Mouse (Mus musculus) intestine, embryonic 15.5 days (tissue): ENCODE results near the gene Tmco5. TPM values are rescaled to one million over a fixed set of nuclear protein-coding genes. Genes with fewer than 3 reads are reported as not detected.

Experiments
- ATAC-seq: fragments of 200-750 bp; cut with Nextera tagmentation; 2 replicates; pipeline ENCODE4 v1.8.0; 2017; ENCODE audit warnings: moderate TSS enrichment, moderate library complexity
- H3K27ac ChIP-seq: fragments of 300-500 bp; sonication (generic); 2 replicates; pipeline ENCODE4 v1.5.1; 2015; ENCODE audit warnings: mild to moderate bottlenecking, inconsistent platforms
- H3K27me3 ChIP-seq: fragments of 300-500 bp; sonication (generic); replicated peaks from 2 replicates; pipeline ENCODE4 v1.6.1; 2015; ENCODE audit warnings: inconsistent platforms
- H3K36me3 ChIP-seq: fragments of 300-500 bp; sonication (generic); 2 replicates; pipeline ENCODE4 v1.6.1; 2015; ENCODE audit warnings: inconsistent platforms
- H3K4me1 ChIP-seq: fragments of 300-500 bp; sonication (generic); replicated peaks from 2 replicates; pipeline ENCODE4 v1.6.1; 2015; ENCODE audit warnings: inconsistent platforms
- H3K4me2 ChIP-seq: fragments of 300-500 bp; sonication (generic); replicated peaks from 2 replicates; pipeline ENCODE4 v1.6.1; 2015; ENCODE audit warnings: mild to moderate bottlenecking, inconsistent platforms
- H3K4me3 ChIP-seq: fragments of 300-500 bp; sonication (generic); replicated peaks from 2 replicates; pipeline ENCODE4 v1.5.1; 2015; ENCODE audit warnings: inconsistent platforms
- H3K9ac ChIP-seq: fragments of 300-500 bp; sonication (generic); 2 replicates; pipeline ENCODE4 v1.6.1; 2015; ENCODE audit warnings: inconsistent platforms
- H3K9me3 ChIP-seq: fragments of 300-500 bp; sonication (generic); 2 replicates; pipeline ENCODE4 v1.6.1; 2016; ENCODE audit warnings: inconsistent platforms
- WGBS: fragments of 180-500 bp; shearing (Covaris S2); methylation state at CpG from one replicate; pipeline ENCODE4 v1.1.7; 2015; 5-methylcytosine and 5-hydroxymethylcytosine counted together
- polyA plus RNA-seq: library from polyadenylated mRNA; unstranded; fragments of >200 nt; fragmentation: Nextera tagmentation; extraction: Ambion mirVana; gene quantifications from 2 replicates; pipeline ENCODE4 v1.2.1, GENCODE M21; 2015

Tmco5 gene
- polyA plus RNA-seq, 1 experiment from 2014 or later: not detected

DNA sequence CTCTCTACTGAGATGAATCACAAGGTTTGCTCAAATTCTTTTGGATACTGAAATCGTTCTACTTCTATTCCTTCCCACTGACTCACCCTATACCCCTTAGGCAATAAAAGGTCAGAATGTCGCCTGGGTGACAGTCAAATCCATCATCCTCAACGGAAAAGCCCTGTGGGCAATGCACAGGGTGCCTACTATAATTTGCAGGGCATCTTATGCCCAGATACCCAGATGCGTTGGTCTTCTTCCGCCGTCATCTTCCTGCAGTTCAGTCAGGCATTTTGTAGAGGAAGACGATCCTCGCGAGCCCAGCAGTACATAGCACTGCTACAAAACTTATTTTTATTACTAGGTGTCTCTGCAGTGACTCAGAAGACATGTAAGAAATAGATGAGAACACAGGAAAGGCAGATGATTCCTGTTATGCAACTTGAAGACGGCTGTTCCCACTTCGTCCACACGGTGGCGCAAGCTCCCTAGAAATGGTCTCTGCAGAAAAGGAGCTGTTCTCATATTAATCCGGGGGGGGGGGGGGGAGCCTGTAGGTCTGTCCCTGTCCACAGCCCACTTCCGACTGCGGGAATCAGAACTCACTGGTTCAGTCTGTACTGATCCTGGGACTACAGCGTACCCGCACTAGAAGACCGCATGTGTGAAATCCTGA is 21.3 kb downstream of the Tmco5 start:
- Histone ChIP-seq H3K4me3 (peak overlapping the region; percentile 30), H3K27ac (no peak overlapping the region), H3K4me2 (peak overlapping the region; percentile 75), H3K36me3 (no peaks in the 10 kb centered on the region), H3K4me1 (no peaks in the 10 kb centered on the region), H3K27me3 (no peaks in the 10 kb centered on the region), H3K9me3 (no peaks in the 10 kb centered on the region), H3K9ac (peak overlapping the region; percentile 32; the same call in 1 of the 2 replicates)
- WGBS: 13% methylated on average over 19 of the region's 19 CpGs
- peak; percentile 76 for ATAC-seq

DNA sequence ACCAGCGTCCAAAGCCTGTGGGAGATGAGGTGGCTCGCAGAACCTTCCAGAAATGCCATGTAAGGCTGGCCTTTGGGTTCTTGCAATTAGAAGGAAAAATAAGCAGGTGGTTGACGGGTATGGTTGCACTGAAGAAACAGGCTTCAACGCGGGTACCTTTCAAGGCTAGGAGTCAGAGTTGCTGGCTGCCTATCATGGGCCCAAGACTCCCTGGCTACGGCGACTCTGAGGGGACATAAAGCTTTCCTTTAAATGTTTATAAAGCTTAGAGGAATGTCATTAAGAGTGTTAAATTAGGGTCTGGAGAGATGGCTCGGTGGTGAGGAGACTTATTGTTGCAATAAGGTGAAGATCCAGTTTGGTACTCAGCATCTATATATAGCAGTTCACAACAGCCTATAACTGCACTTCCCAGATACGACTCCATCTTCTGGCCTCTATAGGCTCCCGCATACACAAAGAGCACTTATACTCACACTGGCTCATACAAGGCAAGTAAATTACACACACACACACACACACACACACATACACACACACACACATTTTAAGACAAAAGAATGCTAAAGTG is 21.9 kb downstream of the Tmco5 start:
- peak overlapping the region; percentile 32; the same call in 1 of the 2 replicates for H3K9ac ChIP-seq
- H3K4me1 ChIP-seq: no peaks in the 10 kb centered on the region
- peak; percentile 64 for ATAC-seq
- no peaks in the 10 kb centered on the region for H3K36me3 ChIP-seq
- WGBS: 31% methylated on average over 10 of the region's 10 CpGs
- H3K27me3 ChIP-seq: no peaks in the 10 kb centered on the region
- peak overlapping the region; percentile 75 for H3K4me2 ChIP-seq
- H3K27ac ChIP-seq: no peak overlapping the region
- no peaks in the 10 kb centered on the region for H3K9me3 ChIP-seq
- H3K4me3 ChIP-seq: peak overlapping the region; percentile 30

DNA sequence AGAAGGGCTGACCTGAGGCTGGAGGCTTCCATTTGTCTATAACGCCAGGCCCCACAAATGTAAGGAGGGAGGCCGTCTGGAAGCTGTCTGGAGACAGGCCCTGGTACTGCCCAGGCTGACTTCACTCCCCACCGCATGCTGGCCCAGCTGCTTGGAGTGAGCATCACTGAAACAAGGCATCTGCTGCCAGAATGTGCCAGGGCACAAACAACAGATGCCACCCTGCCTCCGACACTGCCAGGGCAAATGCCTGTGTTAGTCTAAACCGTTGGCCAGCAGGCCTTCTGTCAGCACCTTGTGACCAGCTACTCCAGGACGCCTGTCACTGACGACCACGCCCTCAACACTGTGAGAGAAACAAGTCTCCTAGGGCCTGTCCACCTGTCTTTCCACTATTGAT is 29.8 kb downstream of the Tmco5 start:
- Histone ChIP-seq H3K27ac (no peak overlapping the region), H3K9me3 (no peaks in the 10 kb centered on the region), H3K36me3 (no peaks in the 10 kb centered on the region), H3K27me3 (no peaks in the 10 kb centered on the region), H3K9ac (no peak overlapping the region), H3K4me1 (no peaks in the 10 kb centered on the region), H3K4me2 (no peak overlapping the region), H3K4me3 (no peak overlapping the region)
- no peak for ATAC-seq
- WGBS: 65% methylated on average over 8 of the region's 8 CpGs

DNA sequence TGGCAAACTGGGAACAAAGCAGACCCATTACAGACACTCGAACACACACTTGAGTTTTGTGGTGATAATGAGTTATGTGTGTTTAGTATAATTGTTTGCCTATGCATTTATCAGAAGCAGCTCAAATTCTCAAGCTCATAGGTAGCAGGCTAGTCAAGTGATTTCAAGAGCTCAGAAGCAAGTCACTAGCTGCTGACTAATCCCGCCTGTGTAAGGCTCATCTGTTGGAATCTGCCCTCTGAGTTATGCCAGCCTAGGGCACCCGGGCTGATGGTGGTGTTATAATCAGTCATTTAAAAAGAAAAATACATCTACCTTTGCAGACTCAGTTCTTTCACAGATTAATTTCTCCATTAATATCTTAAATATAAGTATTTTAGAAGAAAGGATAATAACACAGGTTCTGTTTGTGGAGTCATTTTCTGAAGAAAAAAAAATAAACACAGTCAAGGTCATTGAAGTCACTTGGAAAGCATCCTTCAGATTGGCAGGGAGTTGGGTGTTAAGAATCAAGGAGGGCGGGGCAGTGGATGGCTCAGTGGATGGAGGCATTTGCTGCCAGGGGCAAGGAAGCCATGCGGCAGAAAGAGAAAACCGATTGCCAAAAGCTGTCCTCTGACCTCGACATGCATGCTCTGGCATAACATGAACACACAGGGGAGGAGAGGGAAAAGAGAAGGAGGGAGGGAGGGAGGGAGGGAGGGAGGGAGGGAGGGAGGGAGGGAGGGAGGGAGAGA is 34.0 kb downstream of the Tmco5 start:
- Histone ChIP-seq H3K27ac (no peak overlapping the region), H3K27me3 (no peaks in the 10 kb centered on the region), H3K9me3 (no peaks in the 10 kb centered on the region), H3K9ac (no peak overlapping the region), H3K4me2 (no peak overlapping the region), H3K4me3 (no peak overlapping the region), H3K4me1 (no peaks in the 10 kb centered on the region), H3K36me3 (no peaks in the 10 kb centered on the region)
- 64% methylated on average over 7 of the region's 7 CpGs for WGBS
- no peak for ATAC-seq

DNA sequence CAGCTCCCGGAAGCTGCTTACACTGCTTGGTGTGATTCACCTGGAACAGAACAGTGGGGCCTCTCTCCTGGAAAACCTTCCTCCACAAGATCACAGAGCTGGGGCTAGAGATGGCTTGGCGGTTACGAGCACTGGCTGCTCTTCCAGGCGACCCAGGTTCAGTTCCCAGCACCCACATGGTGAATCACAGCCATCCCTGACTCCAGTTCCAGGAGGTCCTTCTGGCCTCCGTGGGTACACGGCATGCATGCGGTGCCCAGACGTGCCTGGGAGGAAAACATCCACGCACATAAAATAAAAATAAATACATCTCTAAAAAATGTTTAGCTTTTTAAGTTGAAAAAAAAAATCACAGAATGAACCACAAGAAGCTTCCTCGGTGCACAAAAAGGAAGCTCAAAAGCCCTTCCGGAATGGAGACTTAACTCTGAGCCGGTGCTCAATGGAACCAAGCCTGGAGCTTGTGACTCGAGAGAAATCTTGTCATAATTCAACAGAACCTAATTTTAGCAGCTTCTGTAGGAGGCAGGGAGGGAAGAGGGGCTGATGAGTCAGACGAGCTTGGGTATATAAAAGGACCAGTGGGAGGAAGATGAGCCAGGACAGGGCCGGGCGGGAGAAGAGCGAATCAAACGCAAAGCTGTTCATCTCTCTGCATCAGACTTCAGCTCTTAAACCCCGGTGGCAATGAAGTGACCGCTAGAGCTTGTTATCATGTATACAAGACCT is 35.4 kb downstream of the Tmco5 start:
- Histone ChIP-seq H3K4me3 (no peak overlapping the region), H3K9ac (no peak overlapping the region), H3K36me3 (no peaks in the 10 kb centered on the region), H3K27ac (no peak overlapping the region), H3K27me3 (no peaks in the 10 kb centered on the region), H3K4me2 (no peak overlapping the region), H3K9me3 (no peaks in the 10 kb centered on the region), H3K4me1 (no peaks in the 10 kb centered on the region)
- no peak for ATAC-seq
- 71% methylated on average over 20 of the region's 20 CpGs for WGBS

DNA sequence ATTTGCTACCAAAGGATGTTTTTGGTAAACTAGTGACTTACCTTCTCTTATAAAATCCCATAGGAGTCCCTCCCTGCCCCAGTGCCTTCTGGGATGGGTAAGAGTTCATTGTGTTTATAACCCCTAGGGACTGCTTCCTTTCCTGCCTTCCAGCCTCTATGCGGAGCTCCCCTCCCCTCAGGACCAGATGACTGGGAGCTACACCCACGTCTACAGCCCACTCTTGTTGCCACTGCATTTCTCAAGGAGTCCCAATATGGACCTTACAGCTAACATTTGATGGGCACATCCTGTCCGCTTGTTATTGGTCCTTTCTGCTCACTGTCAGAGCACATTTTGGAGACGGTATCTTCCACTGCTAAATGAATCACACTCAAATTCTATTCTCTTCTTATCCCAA is 36.1 kb downstream of the Tmco5 start:
- WGBS: 72% methylated on average over 4 of the region's 4 CpGs

DNA sequence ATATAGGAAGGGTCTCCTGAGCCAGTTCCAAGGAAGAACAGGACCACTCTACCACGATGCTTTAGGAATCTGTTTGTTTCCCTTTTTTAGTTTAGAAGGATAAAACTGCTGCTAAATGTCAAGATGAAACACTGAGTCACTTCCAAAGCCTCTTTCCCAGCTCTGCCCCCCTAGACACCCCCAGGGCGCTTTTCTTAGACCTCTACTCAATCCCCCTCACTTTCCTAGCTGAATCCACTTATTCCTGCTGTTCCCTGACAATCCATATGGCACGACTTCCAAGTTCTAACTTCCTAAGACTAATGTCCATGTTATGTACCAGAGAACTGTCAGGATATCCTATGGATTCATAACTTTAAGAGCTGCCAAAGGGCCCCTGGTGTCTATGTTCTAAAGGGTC is 40.1 kb downstream of the Tmco5 start:
- H3K27me3 ChIP-seq: no peaks in the 10 kb centered on the region
- no peaks in the 10 kb centered on the region for H3K9me3 ChIP-seq
- no peak overlapping the region for H3K27ac ChIP-seq
- WGBS: 62% methylated on average over 3 of the region's 3 CpGs
- no peak overlapping the region for H3K4me3 ChIP-seq
- no peak for ATAC-seq
- H3K9ac ChIP-seq: no peak overlapping the region
- H3K36me3 ChIP-seq: no peaks in the 10 kb centered on the region
- H3K4me2 ChIP-seq: no peak overlapping the region
- no peaks in the 10 kb centered on the region for H3K4me1 ChIP-seq

More for the DNA sequence above, 36.1 kb downstream of the Tmco5 start:
- no peak overlapping the region for H3K4me3 ChIP-seq
- no peak overlapping the region for H3K27ac ChIP-seq
- H3K4me2 ChIP-seq: no peak overlapping the region
- H3K9ac ChIP-seq: no peak overlapping the region
- no peak for ATAC-seq
- no peaks in the 10 kb centered on the region for H3K9me3 ChIP-seq
- no peaks in the 10 kb centered on the region for H3K4me1 ChIP-seq
- H3K36me3 ChIP-seq: no peaks in the 10 kb centered on the region
- H3K27me3 ChIP-seq: no peaks in the 10 kb centered on the region

DNA sequence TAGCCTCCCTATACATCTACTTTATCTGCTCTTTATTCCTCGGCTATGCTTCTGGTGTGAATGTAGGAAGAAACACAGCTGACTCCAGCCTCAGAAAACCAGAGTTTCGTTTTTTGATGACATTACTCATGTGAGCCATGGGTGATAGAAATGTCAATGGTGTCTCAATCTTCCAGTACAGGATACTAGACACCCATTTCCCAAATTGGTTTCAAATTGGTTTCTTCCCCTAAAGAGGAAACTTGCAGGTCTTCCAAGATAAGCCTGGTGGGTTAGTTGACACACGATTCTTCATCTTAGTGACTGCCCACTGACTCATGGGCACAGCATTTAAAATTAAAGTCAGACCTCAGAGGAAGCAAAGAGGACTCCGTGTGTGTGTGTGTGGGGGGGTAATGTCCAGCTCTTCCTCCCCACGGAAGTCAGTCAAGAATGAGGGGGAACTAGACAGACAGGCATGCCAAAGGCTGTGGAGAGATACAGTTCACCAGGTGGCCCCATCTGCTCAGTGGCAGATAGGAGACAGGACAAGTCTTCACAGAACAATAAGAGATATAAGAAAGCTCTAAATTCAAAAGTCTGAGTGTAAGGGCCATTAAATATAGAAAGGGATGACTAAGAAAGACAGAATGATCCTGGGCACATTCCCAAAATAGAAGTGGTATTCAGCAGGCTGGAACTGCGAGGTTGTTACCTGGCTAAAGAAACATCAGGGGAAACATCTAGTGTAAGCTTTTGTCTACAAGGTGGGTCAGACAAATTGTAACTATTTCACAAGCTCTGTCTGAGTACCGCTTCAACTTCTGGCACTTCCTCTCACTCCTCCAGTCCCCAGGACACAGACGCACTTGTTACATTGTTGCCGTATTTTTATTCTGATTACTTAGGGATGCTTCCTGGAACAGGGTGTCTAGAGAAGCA is 44.3 kb downstream of the Tmco5 start:
- H3K36me3 ChIP-seq: no peaks in the 10 kb centered on the region
- no peak overlapping the region for H3K4me3 ChIP-seq
- no peaks in the 10 kb centered on the region for H3K4me1 ChIP-seq
- no peak overlapping the region for H3K9ac ChIP-seq
- no peak for ATAC-seq
- WGBS: 67% methylated on average over 9 of the region's 9 CpGs
- H3K27ac ChIP-seq: no peak overlapping the region
- no peaks in the 10 kb centered on the region for H3K27me3 ChIP-seq
- H3K4me2 ChIP-seq: no peak overlapping the region
- H3K9me3 ChIP-seq: no peaks in the 10 kb centered on the region

DNA sequence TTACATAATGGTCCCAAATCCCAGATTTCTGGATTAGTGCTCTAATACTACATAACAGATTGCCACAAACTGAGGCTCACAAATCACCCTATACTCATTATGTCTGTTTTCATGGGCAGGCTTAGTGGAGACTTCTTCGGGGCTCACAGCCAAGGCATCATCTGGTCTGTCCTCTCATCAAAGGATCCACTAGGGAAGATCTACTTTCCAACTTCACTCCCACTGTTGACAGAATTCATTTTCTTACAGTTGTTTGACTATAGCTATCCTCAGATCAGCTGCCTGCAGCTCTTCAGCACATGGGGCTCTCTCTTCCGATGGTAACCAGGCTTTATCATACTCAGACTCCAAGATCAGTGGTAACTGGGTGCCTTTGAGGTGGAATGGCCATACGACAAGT is 45.2 kb downstream of the Tmco5 start:
- H3K9ac ChIP-seq: no peak overlapping the region
- no peak overlapping the region for H3K4me2 ChIP-seq
- H3K4me1 ChIP-seq: no peaks in the 10 kb centered on the region
- H3K4me3 ChIP-seq: no peak overlapping the region
- no peaks in the 10 kb centered on the region for H3K27me3 ChIP-seq
- ATAC-seq: no peak
- H3K27ac ChIP-seq: no peak overlapping the region
- 71% methylated on average over 3 of the region's 3 CpGs for WGBS
- H3K9me3 ChIP-seq: no peaks in the 10 kb centered on the region
- H3K36me3 ChIP-seq: no peaks in the 10 kb centered on the region

DNA sequence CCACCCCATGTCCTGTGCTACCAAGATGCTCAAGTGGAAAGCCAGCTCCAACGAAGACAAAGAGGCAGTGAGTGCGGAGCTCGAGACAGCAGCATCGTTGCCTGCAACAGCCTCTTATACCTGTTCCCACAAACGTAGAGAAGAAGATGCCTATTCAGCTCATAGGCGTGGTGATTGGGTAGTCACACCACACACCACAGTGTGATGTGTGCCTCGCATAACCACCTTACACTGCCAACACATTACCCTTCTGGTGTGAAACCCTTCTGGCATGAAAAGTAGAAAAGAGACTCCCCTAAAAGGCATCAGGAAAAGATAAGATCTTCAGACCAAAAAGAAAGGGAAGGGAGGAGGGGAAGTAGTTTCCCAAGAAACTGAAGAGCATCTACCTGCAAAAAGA is 45.8 kb downstream of the Tmco5 start:
- Histone ChIP-seq H3K4me3 (no peak overlapping the region), H3K4me1 (no peaks in the 10 kb centered on the region), H3K27me3 (no peaks in the 10 kb centered on the region), H3K9ac (no peak overlapping the region), H3K9me3 (no peaks in the 10 kb centered on the region), H3K36me3 (no peaks in the 10 kb centered on the region), H3K27ac (no peak overlapping the region), H3K4me2 (no peak overlapping the region)
- 87% methylated on average over 7 of the region's 7 CpGs for WGBS
- no peak for ATAC-seq

DNA sequence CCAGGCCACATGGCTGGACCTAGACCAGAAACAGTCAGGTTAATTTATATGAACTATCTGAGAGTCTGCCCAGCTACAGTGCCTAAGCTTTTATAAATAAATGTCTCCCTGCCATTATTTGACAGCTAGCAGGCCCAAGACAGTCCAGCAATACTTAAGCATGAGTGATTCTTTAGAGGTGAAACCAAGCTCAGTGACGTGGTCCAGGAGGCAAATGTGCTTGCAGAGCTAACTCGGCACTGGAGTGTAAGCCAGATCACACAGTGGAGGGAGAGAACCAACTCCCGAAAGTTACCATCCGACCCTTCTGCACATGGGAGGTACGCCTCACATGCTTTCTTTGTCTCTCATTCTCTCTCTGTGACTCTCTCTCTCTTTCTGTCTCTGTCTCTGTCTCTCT is 46.7 kb downstream of the Tmco5 start:
- Histone ChIP-seq H3K4me2 (no peak overlapping the region), H3K9ac (no peak overlapping the region), H3K4me1 (no peaks in the 10 kb centered on the region), H3K4me3 (no peak overlapping the region), H3K36me3 (no peaks in the 10 kb centered on the region), H3K27me3 (no peaks in the 10 kb centered on the region), H3K27ac (no peak overlapping the region), H3K9me3 (no peaks in the 10 kb centered on the region)
- ATAC-seq: no peak; the same call in 1 of the 2 replicates
- WGBS: 49% methylated on average over 5 of the region's 5 CpGs
